In genomic region chr8:120416173-120416521, GRCm38 (mm10) we compare ENCODE assay signal across 9 mouse cellular contexts.
DNase-seq lines count a peak whose midpoint lies in the region; ATAC-seq lines count a peak whose summit lies in the region.
"Had no signal": no experiment of that assay in that cellular context is flagged by ENCODE, and none has a peak within 500 bp of the region (broad histone marks: within the 10 kb centered on the region; RNA-seq: fewer than 3 reads in every experiment).

No protein-coding gene starts in this region.

- H3K27ac ChIP-seq in heart, embryonic 16.5 days (ENCODE audit: low read length), result peak overlapping the region; percentile 78
- H3K27ac ChIP-seq in hindbrain, embryonic 12.5 days, result peak overlapping the region; percentile 96
- H3K27ac ChIP-seq in liver, embryonic 12.5 days, result 0 out of 2 replicates have a peak overlapping the region, but pooled peaks have one; percentile 80
- peak overlapping the region; percentile 89 for H3K27ac ChIP-seq in neural tube, embryonic 15.5 days (replicated peaks)

- DNase-seq in heart, postnatal 25 days (ENCODE audit: low spot score), result no peak
- no peak for DNase-seq in right cerebral cortex, postnatal 36 days (ENCODE audit: low spot score in 2 of 2)
- no peak for DNase-seq in cerebellum, adult 11 months
- DNase-seq in left cerebral cortex, postnatal 25 days (ENCODE audit: low spot score in 2 of 2), result no peak

- no peak for ATAC-seq in heart, embryonic 16.5 days (replicated peaks; ENCODE audit: extremely low read depth, insufficient read depth, low FRiP score)
- peak; percentile 17; the same call in 1 of the 2 replicates for ATAC-seq in hindbrain, embryonic 12.5 days (ENCODE audit: low FRiP score)
- no peak for ATAC-seq in liver, embryonic 12.5 days
- ATAC-seq in neural tube, embryonic 15.5 days (ENCODE audit: low FRiP score), result no peak

- H3K4me2 ChIP-seq in heart, embryonic 16.5 days (ENCODE audit: low read depth, low read length), result peak overlapping the region; percentile 51
- H3K4me2 ChIP-seq in hindbrain, embryonic 12.5 days (replicated peaks), result peak overlapping the region; percentile 36
- peak overlapping the region; percentile 55 for H3K4me2 ChIP-seq in liver, embryonic 12.5 days
- H3K4me2 ChIP-seq in neural tube, embryonic 15.5 days, result peak overlapping the region; percentile 38

- intact Hi-C loops in heart, postnatal 25 days (cut with DNase I), result loop anchor here (5.0 kb wide), 1 partner anchor 71 kb away; no protein-coding TSS in a partner anchor
- intact Hi-C loops in left cerebral cortex, postnatal 25 days (cut with DNase I), result loop anchor here (5.0 kb wide), 1 partner anchor 71 kb away; no protein-coding TSS in a partner anchor

- H3K27me3 ChIP-seq in heart, embryonic 16.5 days (ENCODE audit: control insufficient read depth, insufficient read depth, low read length), result no peaks in the 10 kb centered on the region
- H3K27me3 ChIP-seq in hindbrain, embryonic 12.5 days, result peaks cover 10% of the 10 kb centered on the region; the same call in 1 of the 2 replicates
- H3K27me3 ChIP-seq in liver, embryonic 12.5 days (replicated peaks), result peaks cover 66% of the 10 kb centered on the region
- H3K27me3 ChIP-seq in neural tube, embryonic 15.5 days (replicated peaks), result no peaks in the 10 kb centered on the region

- H3K4me1 ChIP-seq in heart, embryonic 16.5 days (ENCODE audit: control insufficient read depth, insufficient read depth, low read length), result peaks cover 29% of the 10 kb centered on the region
- H3K4me1 ChIP-seq in hindbrain, embryonic 12.5 days, result peaks cover 98% of the 10 kb centered on the region
- peaks cover 62% of the 10 kb centered on the region for H3K4me1 ChIP-seq in liver, embryonic 12.5 days
- peaks cover 82% of the 10 kb centered on the region for H3K4me1 ChIP-seq in neural tube, embryonic 15.5 days

- peak overlapping the region; percentile 67 for H3K9ac ChIP-seq in heart, embryonic 16.5 days (ENCODE audit: low read length)
- peak overlapping the region; percentile 20; the same call in 1 of the 2 replicates for H3K9ac ChIP-seq in hindbrain, embryonic 12.5 days
- H3K9ac ChIP-seq in liver, embryonic 12.5 days, result no peak overlapping the region
- H3K9ac ChIP-seq in neural tube, embryonic 15.5 days (replicated peaks), result no peak overlapping the region

- no peaks in the 10 kb centered on the region for H3K36me3 ChIP-seq in heart, embryonic 16.5 days (ENCODE audit: control insufficient read depth, insufficient read depth)
- H3K36me3 ChIP-seq in hindbrain, embryonic 12.5 days, result no peaks in the 10 kb centered on the region
- no peaks in the 10 kb centered on the region for H3K36me3 ChIP-seq in liver, embryonic 12.5 days
- H3K36me3 ChIP-seq in neural tube, embryonic 15.5 days, result no peaks in the 10 kb centered on the region
- H3K36me3 ChIP-seq: G1E had no signal

- H3K4me3 ChIP-seq in heart, embryonic 16.5 days (ENCODE audit: low read length), result peak overlapping the region; percentile 13
- 0 out of 2 replicates have a peak overlapping the region, but pooled peaks have one; percentile 1 for H3K4me3 ChIP-seq in hindbrain, embryonic 12.5 days
- no peak overlapping the region for H3K4me3 ChIP-seq in liver, embryonic 12.5 days
- H3K4me3 ChIP-seq in neural tube, embryonic 15.5 days (replicated peaks), result no peak overlapping the region

- WGBS in heart, embryonic 16.5 days, result 38% methylated on average over 8 of the region's 8 CpGs
- 41% methylated on average over 8 of the region's 8 CpGs for WGBS in hindbrain, embryonic 12.5 days
- 56% methylated on average over 8 of the region's 8 CpGs for WGBS in liver, embryonic 12.5 days (ENCODE audit: insufficient replicate concordance)
- 28% methylated on average over 8 of the region's 8 CpGs for WGBS in neural tube, embryonic 15.5 days

- no peaks in the 10 kb centered on the region for H3K9me3 ChIP-seq in heart, embryonic 16.5 days (replicated peaks; ENCODE audit: control insufficient read depth, low read length)
- no peaks in the 10 kb centered on the region for H3K9me3 ChIP-seq in hindbrain, embryonic 12.5 days (replicated peaks)
- no peaks in the 10 kb centered on the region for H3K9me3 ChIP-seq in liver, embryonic 12.5 days (replicated peaks)
- no peaks in the 10 kb centered on the region for H3K9me3 ChIP-seq in neural tube, embryonic 15.5 days (replicated peaks)
- H3K9me3 ChIP-seq: G1E had no signal

Comparison
In these comparisons a context has a peak if more than half of its experiments do, and no peak if none do; other contexts are left out.
1. H3K4me3 ChIP-seq: peak in heart, embryonic 16.5 days (single experiment) and hindbrain, embryonic 12.5 days (single experiment); none in liver, embryonic 12.5 days (single experiment) and neural tube, embryonic 15.5 days (single experiment).
2. H3K9ac ChIP-seq: peak in heart, embryonic 16.5 days (single experiment) and hindbrain, embryonic 12.5 days (single experiment); none in liver, embryonic 12.5 days (single experiment) and neural tube, embryonic 15.5 days (single experiment).
3. Peak in every context shown above with its lines, with median percentiles within 50 percentile points of each other: H3K27ac ChIP-seq and H3K4me2 ChIP-seq.